Mouse (Mus musculus) layer of hippocampus, adult 2 months (tissue): ENCODE measurements around the gene Sag. TPM values are rescaled to one million over a fixed set of nuclear protein-coding genes. Genes with fewer than 3 reads are reported as not detected.

ENCODE experiments used
- DNase-seq, 2 experiments: peaks; one replicate each; pipeline ENCODE4 v3.0.0; 2022; ENCODE audit warnings: low spot score in 2 of 2
- H3K27ac ChIP-seq: fragments of 200-600 bp; 2 replicates; pipeline ENCODE4 v1.8.1; 2022
- H3K4me3 ChIP-seq: fragments of 200-600 bp; 2 replicates; pipeline ENCODE4 v1.8.1; 2022; ENCODE audit warnings: mild to moderate bottlenecking
- CTCF ChIP-seq: fragments of 200-600 bp; conservative IDR thresholded peaks from 2 replicates; pipeline ENCODE4 v1.8.1; 2022; ENCODE audit warnings: antibody characterized with exemption, mild to moderate bottlenecking, moderate library complexity
- long read RNA-seq, 2 experiments: library from polyadenylated mRNA; stranded (forward); transcript quantifications; one replicate each; pipeline ENCODE4 v2.0.0; 2021; ENCODE audit warnings: borderline mapping rate in 2 of 2
- total RNA-seq, 2 experiments: library from RNA; stranded (reverse); gene quantifications; 2 replicates each; pipeline ENCODE4 v1.2.3; 2021

Sag gene
- total RNA-seq = 1 to 10 TPM; 2.0 to 2.6 TPM
- long read RNA-seq, experiment 1 = 0 reads
- long read RNA-seq, experiment 2, partial matches to known transcripts = 1 of 3 reads
- long read RNA-seq, experiment 2, other reads (novel, unspliced or antisense) = 2 of 3 reads

- Histone ChIP-seq H3K4me3 (no peak within 1 kb of the TSS), H3K27ac (peak within 1 kb of the TSS; percentile 36; the same call in 1 of the 2 replicates)
- no peak for TF ChIP-seq CTCF
- no peak for DNase-seq
These were observed at the start of gene Sag for GRCm38 (mm10) chr1:87803576-87803975. Gene Sag (plus strand): TSS chr1:87803680.

- H3K4me3 ChIP-seq = peak within 1 kb of the TSS; percentile 97
- DNase-seq = peak; percentile 97
- TF ChIP-seq CTCF = peak; percentile 76
These were observed 47.6 kb upstream of the Sag start, which contains the start of gene Atg16l1 for GRCm38 (mm10) chr1:87755641-87756470. Gene Atg16l1 (plus strand): TSS chr1:87755870.

GRCm38 (mm10) chr1:87763821-87764220, 39.7 kb upstream of the Sag start:
- Histone ChIP-seq H3K4me3 (no peak overlapping the region), H3K27ac (no peak overlapping the region)
- no peak for TF ChIP-seq CTCF
- DNase-seq = no peak

More at GRCm38 (mm10) chr1:87755641-87756470, 47.6 kb upstream of the Sag start, which contains the start of gene Atg16l1:
- H3K27ac ChIP-seq = peak within 1 kb of the TSS; percentile 95

- Histone ChIP-seq H3K27ac (no peak overlapping the region), H3K4me3 (no peak overlapping the region)
- no peak for TF ChIP-seq CTCF
- DNase-seq = no peak
These were observed 37.7 kb upstream of the Sag start for GRCm38 (mm10) chr1:87765741-87766140.

- Histone ChIP-seq H3K4me3 (no peak overlapping the region), H3K27ac (no peak overlapping the region)
- TF ChIP-seq CTCF = peak; percentile 85
- DNase-seq = no peak
These were observed 37.2 kb upstream of the Sag start for GRCm38 (mm10) chr1:87766233-87766632.

GRCm38 (mm10) chr1:87769263-87769662, 34.2 kb upstream of the Sag start:
- TF ChIP-seq CTCF = no peak
- Histone ChIP-seq H3K27ac (no peak overlapping the region), H3K4me3 (no peak overlapping the region)
- no peak for DNase-seq

GRCm38 (mm10) chr1:87770486-87770885, 33.0 kb upstream of the Sag start:
- Histone ChIP-seq H3K4me3 (no peak overlapping the region), H3K27ac (no peak overlapping the region)
- no peak for TF ChIP-seq CTCF
- no peak for DNase-seq

GRCm38 (mm10) chr1:87771724-87772123, 31.8 kb upstream of the Sag start:
- H3K4me3 ChIP-seq = no peak overlapping the region
- H3K27ac ChIP-seq = no peak overlapping the region
- no peak for DNase-seq
- no peak for TF ChIP-seq CTCF

- no peak for TF ChIP-seq CTCF
- Histone ChIP-seq H3K27ac (no peak overlapping the region), H3K4me3 (no peak overlapping the region)
- no peak for DNase-seq
These were observed 30.1 kb upstream of the Sag start for GRCm38 (mm10) chr1:87773336-87773735.

- H3K27ac ChIP-seq = no peak overlapping the region
- TF ChIP-seq CTCF = no peak
- no peak overlapping the region for H3K4me3 ChIP-seq
- no peak for DNase-seq
These were observed 28.6 kb upstream of the Sag start for GRCm38 (mm10) chr1:87774845-87775244.

GRCm38 (mm10) chr1:87779204-87779785, 24.2 kb upstream of the Sag start:
- TF ChIP-seq CTCF = no peak
- DNase-seq = no peak
- Histone ChIP-seq H3K27ac (no peak overlapping the region), H3K4me3 (no peak overlapping the region)

- TF ChIP-seq CTCF = no peak
- no peak for DNase-seq
- no peak overlapping the region for H3K4me3 ChIP-seq
- H3K27ac ChIP-seq = peak overlapping the region; percentile 76
These were observed 17.8 kb upstream of the Sag start for GRCm38 (mm10) chr1:87785703-87786102.

GRCm38 (mm10) chr1:87786251-87786650, 17.2 kb upstream of the Sag start:
- DNase-seq = peak; percentile 69 to 72
- Histone ChIP-seq H3K27ac (peak overlapping the region; percentile 76), H3K4me3 (no peak overlapping the region)
- no peak for TF ChIP-seq CTCF
